Mouse (Mus musculus) adrenal gland, adult (tissue): ENCODE results near the gene Sdk2.

Experiments used
- DNase-seq, 2 experiments: peaks; one replicate each; pipeline ENCODE4 v3.0.0; 2022 to 2023; ENCODE audit warnings: low spot score in 1 of 2; ENCODE audit not compliant: inconsistent age in 2 of 2

Gene Sdk2

GRCm38 (mm10) chr11:113748797-113749521, 317.9 kb downstream of the Sdk2 start:
- peak; percentile 82 to 93 for DNase-seq

DNA sequence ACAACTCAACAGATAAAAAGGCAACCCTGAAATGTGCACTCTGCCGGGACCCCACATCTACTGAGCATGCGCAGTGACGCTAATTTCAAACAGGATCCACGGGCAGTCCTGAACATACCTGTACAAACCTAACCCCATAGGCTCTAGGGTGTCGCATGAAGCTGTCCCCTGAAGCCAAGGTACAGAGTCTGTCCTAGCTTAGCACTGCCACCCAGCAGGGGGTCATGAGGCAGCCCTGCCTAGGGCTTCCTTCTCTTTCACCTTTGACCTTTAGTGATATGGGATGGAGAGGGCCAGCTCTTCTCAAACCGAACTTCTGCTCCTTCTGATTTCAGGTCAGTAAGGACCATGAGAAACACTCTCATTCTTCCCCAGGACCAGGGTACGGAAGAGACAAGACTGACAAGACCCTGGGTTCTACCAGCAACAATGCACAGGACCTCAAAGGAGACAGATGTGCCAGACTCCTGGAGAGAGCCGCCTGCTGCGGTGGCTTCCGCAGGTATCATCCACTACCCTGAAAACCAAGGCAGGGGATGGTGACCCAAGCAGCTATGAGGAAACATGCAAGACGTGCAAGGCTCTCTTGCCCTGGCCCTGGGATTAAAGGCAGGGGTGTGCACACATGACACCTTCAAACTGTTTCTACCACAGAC, 319.0 kb downstream of the Sdk2 start:
- peak in 1 of 2 experiments; percentile 58 for DNase-seq

- peak; percentile 64 to 82 for DNase-seq
These were observed 319.8 kb downstream of the Sdk2 start for GRCm38 (mm10) chr11:113747056-113747455.

DNA sequence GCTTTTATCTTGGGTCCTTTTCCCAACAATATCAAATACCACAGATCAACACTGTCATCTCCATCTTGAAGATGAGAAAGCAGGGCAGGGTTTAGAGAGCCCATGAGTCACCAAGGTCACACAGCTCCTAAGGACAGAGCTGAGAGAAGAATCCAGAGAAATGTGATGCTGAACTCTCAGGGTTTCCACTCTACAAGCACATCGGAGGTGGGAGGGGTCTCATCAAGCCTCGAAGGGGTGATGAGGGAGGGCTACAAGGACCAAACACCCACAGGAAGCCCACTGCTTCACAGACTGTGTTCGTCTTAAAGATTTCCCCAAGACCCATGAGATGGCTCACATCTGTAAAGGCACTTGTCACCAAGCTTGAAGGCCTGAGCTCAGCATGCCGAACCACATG, 320.9 kb downstream of the Sdk2 start:
- peak; percentile 70 to 88 for DNase-seq

- no peak for DNase-seq
These were observed 323.8 kb downstream of the Sdk2 start for GRCm38 (mm10) chr11:113742998-113743397.

DNA sequence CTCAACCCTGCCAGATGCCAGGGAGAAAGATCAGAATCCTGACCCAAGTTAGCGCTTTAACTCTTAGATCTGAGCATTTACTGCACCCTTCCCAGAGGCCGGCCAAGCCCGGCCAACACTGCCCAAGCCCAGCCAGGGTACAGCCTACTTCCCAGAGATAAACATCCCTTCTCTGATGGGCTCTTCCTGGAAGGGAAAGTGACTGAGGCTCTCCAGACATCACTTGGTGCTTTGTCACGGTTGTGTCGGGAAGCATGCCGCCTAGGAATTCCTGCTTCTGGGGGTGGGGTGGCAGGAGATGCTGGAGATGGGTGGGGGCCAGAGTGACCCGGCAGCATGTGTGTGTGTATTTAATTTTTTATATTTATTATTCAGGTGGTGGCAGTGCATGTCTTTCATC, 326.7 kb downstream of the Sdk2 start:
- DNase-seq: peak in 1 of 2 experiments; percentile 62

- peak in 1 of 2 experiments; percentile 63 for DNase-seq
These were observed 327.6 kb downstream of the Sdk2 start for GRCm38 (mm10) chr11:113739213-113739612.

DNA sequence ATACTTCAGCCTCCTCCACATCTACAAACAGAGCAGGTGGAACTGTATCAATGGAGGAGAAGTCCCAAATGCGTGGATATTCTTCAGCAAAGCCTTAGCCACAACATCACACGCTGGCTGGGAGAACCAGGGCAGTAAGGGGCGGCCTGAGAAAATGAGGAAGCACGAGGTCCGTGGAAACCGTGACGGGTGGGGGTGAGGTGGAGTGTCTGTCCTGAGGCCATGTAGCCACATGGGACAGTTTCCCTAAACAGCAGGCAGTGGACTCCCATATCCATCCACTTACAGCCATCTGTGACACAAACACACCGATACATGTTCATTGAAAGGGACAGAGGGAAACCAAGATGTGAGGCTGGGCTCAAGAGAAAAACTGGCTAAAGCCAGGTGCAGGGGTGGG, 328.9 kb downstream of the Sdk2 start:
- DNase-seq: no peak

GRCm38 (mm10) chr11:113737553-113737854, 329.3 kb downstream of the Sdk2 start:
- no peak for DNase-seq

DNA sequence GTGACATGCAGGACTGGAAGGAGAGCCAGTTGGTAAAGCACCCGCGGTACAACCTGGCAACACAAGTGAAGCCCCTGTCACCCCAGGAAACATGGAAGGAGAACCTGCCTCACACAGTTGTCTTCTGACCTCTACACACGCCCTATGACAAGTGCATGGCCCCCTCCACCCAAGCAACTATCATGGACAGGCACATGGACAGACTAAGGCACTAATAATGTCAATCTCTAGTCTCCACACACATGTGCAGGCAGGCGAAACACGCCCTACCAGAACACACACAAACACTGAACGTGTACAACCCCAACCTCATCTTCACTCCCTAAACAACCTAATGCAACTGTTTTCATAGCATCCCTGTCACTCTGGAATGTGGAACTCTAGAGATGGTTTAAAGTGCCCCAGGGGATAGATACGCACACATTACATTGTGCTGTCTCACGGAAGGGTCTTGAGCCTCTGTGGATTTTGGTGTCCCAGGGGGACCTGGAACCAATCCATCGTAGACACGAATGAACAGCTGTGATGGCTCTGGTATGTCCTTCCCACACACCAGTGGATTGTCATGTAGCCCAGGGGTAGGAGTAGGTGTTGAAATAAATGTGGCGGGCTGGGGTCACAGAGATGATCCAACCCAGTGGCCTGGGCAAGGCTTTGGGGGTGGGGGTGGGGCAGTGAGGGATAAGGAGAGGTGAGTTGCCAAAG, 329.8 kb downstream of the Sdk2 start:
- no peak for DNase-seq

DNA sequence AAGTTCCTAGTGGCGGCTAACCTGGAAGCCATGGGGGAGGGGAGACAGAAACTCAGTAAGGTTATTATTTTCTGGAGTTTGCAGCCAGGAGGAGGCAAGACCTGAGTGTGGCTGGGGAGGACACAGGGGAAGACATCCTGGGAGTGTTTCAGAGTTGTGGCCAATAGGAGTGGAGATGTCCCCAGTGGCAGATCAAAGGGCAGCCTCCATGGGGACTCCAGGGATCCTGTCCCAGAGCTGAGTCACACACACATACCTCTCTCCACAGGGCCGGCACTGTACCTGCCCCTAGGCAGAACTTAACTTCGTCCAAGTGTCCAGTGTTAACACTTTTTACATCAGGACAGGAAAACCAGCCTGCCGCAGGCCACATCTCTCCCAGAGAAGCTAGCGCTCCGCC, 331.7 kb downstream of the Sdk2 start:
- peak; percentile 57 to 72 for DNase-seq

- DNase-seq: peak; percentile 82 to 94
These were observed 333.0 kb downstream of the Sdk2 start for GRCm38 (mm10) chr11:113733631-113734364.

GRCm38 (mm10) chr11:113731945-113732612, 334.8 kb downstream of the Sdk2 start:
- no peak for DNase-seq

DNA sequence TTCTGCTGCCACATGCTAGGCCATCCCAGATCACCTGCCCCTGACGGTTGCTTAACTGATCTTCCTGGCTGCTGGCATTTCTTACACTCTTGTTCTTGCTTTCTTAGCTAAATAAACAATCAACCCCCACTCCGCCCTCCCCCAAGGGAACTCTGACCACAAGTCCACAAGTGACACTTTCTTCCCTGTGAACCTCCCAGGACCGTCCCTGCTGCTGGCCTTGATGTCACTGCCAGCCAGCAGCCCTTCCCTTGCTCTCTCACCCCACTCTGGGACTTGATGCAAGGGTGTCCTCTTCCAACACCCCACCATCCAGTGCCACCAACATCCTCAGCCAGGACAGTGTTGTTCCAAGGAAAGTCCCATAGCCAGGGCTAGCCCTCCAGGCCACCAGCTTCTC, 336.0 kb downstream of the Sdk2 start:
- DNase-seq: peak in 1 of 2 experiments; percentile 63

DNA sequence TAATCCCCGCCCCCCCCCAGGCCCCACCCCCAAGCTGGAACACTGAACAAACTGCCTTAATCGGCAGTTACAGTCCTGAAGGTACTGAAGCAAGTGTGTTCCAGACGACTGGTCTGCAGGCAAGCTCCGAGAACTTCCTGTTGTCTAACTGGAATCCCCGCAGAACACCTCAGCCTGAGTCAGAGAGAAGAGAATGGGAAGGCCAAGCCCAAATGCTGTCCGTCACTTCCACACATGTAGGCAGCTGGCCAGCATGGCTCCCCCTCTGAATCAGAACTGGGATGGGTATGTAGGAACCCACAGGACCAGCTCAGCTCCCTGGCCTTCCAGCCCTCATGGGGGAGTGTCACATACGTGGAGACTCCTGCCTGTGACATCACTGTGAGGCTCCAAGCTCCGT, 336.9 kb downstream of the Sdk2 start:
- peak; percentile 86 to 92 for DNase-seq

DNA sequence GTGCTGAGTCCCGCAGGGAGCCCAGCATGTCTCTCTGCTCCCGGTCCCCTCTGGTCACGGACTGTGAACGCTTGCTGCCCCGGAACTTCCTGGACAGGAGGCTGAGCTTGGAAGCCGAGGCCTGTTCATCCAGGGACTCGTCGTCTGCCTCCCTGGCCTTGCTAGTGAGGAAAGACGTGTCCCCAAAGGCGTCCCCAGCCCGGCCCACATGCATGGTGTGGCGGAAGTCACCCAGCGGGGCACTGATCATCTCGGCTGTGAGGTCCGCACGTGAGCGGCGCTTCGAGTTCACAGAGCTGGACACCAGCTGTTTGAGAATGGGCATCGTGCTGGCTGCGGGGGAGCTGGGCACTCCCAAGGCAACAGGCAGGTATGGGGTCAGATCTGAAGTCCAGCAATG, 337.6 kb downstream of the Sdk2 start:
- peak in 1 of 2 experiments; percentile 55 for DNase-seq

- no peak for DNase-seq
These were observed 338.9 kb downstream of the Sdk2 start for GRCm38 (mm10) chr11:113727992-113728391.

DNA sequence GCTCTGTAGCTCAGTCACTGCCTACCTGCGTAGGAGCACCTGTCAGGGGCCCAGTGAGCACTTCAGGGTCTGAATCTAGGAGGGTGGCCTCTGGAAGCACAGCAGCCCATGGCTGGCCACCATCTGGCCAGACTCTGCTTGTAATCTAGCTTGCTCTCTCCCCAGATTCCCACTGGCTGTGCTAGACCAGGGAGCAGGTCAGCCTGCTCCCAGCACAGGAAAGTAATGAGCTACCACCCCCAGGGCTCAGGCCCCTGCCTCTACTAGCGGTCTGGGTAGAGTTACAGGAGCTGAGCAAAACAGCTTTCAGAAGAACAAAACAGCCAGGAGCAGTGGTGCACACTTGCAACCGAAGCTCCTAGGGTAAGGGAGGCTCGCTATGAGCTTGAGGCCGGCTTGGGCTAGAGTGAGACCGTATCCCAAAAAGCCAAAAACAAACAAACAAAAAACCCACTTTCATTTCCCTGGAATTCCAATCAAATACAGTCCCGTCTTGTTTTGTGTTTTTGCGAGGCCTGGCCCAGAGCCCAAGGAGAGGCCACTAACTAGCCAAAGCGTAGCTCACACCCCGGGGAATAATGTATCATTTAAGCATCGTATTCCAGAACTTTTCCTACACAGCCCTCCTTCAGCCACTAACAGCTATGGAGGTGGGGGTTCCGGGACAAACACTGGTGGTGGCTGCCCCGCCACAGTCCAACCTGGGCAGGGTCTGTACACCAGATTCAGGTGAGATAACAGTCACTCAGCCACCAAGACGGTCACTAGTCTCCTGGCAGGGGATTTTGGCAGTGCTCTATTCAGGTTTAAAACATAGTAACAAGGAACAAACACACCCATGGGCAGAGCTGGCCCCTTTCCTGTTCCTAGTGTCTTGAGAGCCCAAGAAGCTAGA, 339.6 kb downstream of the Sdk2 start:
- DNase-seq: no peak
